Mouse (Mus musculus): ENCODE results near the gene Zfp568.

Zfp568 gene

GRCm38 (mm10) chr7:30044354-30044753 is 60.6 kb downstream of the Zfp568 start:
- H3K36me3 ChIP-seq (ENCODE audit: insufficient read depth, low read length): peaks cover 25% of the 10 kb centered on the region
- H3K9me3 ChIP-seq (ENCODE audit: low read length): no peaks in the 10 kb centered on the region
- H3K4me1 ChIP-seq (replicated peaks; ENCODE audit: low read depth, low read length): peaks cover 7% of the 10 kb centered on the region
- TF ChIP-seq POU5F1 (IDR thresholded peaks at IDR 0.05; ENCODE audit: borderline replicate concordance, low read length): no peak
- TF ChIP-seq NANOG (IDR thresholded peaks at IDR 0.05; ENCODE audit: borderline replicate concordance, low read length): no peak
- TF ChIP-seq CTCF (conservative IDR thresholded peaks at IDR 0.05; ENCODE audit: low read length): no peak
- no peak overlapping the region for H3K4me3 ChIP-seq (replicated peaks; ENCODE audit: low read length)
- no peaks in the 10 kb centered on the region for H3K27me3 ChIP-seq (ENCODE audit: insufficient read depth, low read length)

- no peak overlapping the region for H3K4me3 ChIP-seq (replicated peaks; ENCODE audit: low read length)
- TF ChIP-seq POU5F1 (IDR thresholded peaks at IDR 0.05; ENCODE audit: borderline replicate concordance, low read length): no peak
- TF ChIP-seq CTCF (conservative IDR thresholded peaks at IDR 0.05; ENCODE audit: low read length): no peak
- TF ChIP-seq NANOG (IDR thresholded peaks at IDR 0.05; ENCODE audit: borderline replicate concordance, low read length): no peak
- H3K27me3 ChIP-seq (ENCODE audit: insufficient read depth, low read length): no peaks in the 10 kb centered on the region
- H3K9me3 ChIP-seq (ENCODE audit: low read length): no peaks in the 10 kb centered on the region
- H3K36me3 ChIP-seq (ENCODE audit: insufficient read depth, low read length): peaks cover 13% of the 10 kb centered on the region
- H3K4me1 ChIP-seq (replicated peaks; ENCODE audit: low read depth, low read length): peaks cover 14% of the 10 kb centered on the region
Measured at GRCm38 (mm10) chr7:30048126-30048525, 64.4 kb downstream of the Zfp568 start.

- no peaks in the 10 kb centered on the region for H3K27me3 ChIP-seq (ENCODE audit: insufficient read depth, low read length)
- TF ChIP-seq POU5F1 (IDR thresholded peaks at IDR 0.05; ENCODE audit: borderline replicate concordance, low read length) (no peak), CTCF (conservative IDR thresholded peaks at IDR 0.05; ENCODE audit: low read length) (no peak), NANOG (IDR thresholded peaks at IDR 0.05; ENCODE audit: borderline replicate concordance, low read length) (no peak)
Measured at GRCm38 (mm10) chr7:30050882-30051548, 67.3 kb downstream of the Zfp568 start, which contains the start of gene Zfp14. TSS of gene Zfp14 (minus strand) at chr7:30051380.

GRCm38 (mm10) chr7:30053591-30053990 is 69.8 kb downstream of the Zfp568 start:
- Histone ChIP-seq H3K27me3 (ENCODE audit: insufficient read depth, low read length) (no peaks in the 10 kb centered on the region), H3K9me3 (ENCODE audit: low read length) (no peaks in the 10 kb centered on the region), H3K4me3 (replicated peaks; ENCODE audit: low read length) (no peak overlapping the region), H3K4me1 (replicated peaks; ENCODE audit: low read depth, low read length) (peaks cover 17% of the 10 kb centered on the region), H3K36me3 (ENCODE audit: insufficient read depth, low read length) (peaks cover 30% of the 10 kb centered on the region)
- no peak for TF ChIP-seq NANOG (IDR thresholded peaks at IDR 0.05; ENCODE audit: borderline replicate concordance, low read length)

More at GRCm38 (mm10) chr7:30050882-30051548, 67.3 kb downstream of the Zfp568 start, which contains the start of gene Zfp14:
- peaks cover 9% of the 10 kb centered on the region for H3K36me3 ChIP-seq (ENCODE audit: insufficient read depth, low read length)
- peak within 1 kb of the TSS; percentile 88 for H3K4me3 ChIP-seq (replicated peaks; ENCODE audit: low read length)
- H3K4me1 ChIP-seq (replicated peaks; ENCODE audit: low read depth, low read length): peaks cover 17% of the 10 kb centered on the region
- no peaks in the 10 kb centered on the region for H3K9me3 ChIP-seq (ENCODE audit: low read length)

GRCm38 (mm10) chr7:30060341-30060740 is 76.6 kb downstream of the Zfp568 start:
- no peak for TF ChIP-seq NANOG (IDR thresholded peaks at IDR 0.05; ENCODE audit: borderline replicate concordance, low read length)
- no peak for TF ChIP-seq POU5F1 (IDR thresholded peaks at IDR 0.05; ENCODE audit: borderline replicate concordance, low read length)
- no peak for TF ChIP-seq CTCF (conservative IDR thresholded peaks at IDR 0.05; ENCODE audit: low read length)

GRCm38 (mm10) chr7:30062478-30062877 is 78.7 kb downstream of the Zfp568 start:
- Histone ChIP-seq H3K4me1 (replicated peaks; ENCODE audit: low read depth, low read length) (peaks cover 21% of the 10 kb centered on the region), H3K9me3 (ENCODE audit: low read length) (peaks cover 5% of the 10 kb centered on the region; the same call in 1 of the 2 replicates), H3K4me3 (replicated peaks; ENCODE audit: low read length) (peak overlapping the region; percentile 18; the same call in 1 of the 2 replicates), H3K36me3 (ENCODE audit: insufficient read depth, low read length) (peaks cover 68% of the 10 kb centered on the region), H3K27me3 (ENCODE audit: insufficient read depth, low read length) (no peaks in the 10 kb centered on the region)
- no peak for TF ChIP-seq NANOG (IDR thresholded peaks at IDR 0.05; ENCODE audit: borderline replicate concordance, low read length)
- TF ChIP-seq CTCF (conservative IDR thresholded peaks at IDR 0.05; ENCODE audit: low read length): peak; percentile 95

More at GRCm38 (mm10) chr7:30060341-30060740, 76.6 kb downstream of the Zfp568 start:
- Histone ChIP-seq H3K9me3 (ENCODE audit: low read length) (peaks cover 5% of the 10 kb centered on the region; the same call in 1 of the 2 replicates), H3K4me3 (replicated peaks; ENCODE audit: low read length) (no peak overlapping the region), H3K36me3 (ENCODE audit: insufficient read depth, low read length) (peaks cover 74% of the 10 kb centered on the region), H3K4me1 (replicated peaks; ENCODE audit: low read depth, low read length) (peaks cover 20% of the 10 kb centered on the region), H3K27me3 (ENCODE audit: insufficient read depth, low read length) (no peaks in the 10 kb centered on the region)

GRCm38 (mm10) chr7:30064622-30065021 is 80.9 kb downstream of the Zfp568 start:
- TF ChIP-seq NANOG (IDR thresholded peaks at IDR 0.05; ENCODE audit: borderline replicate concordance, low read length): no peak
- peak; percentile 71 for TF ChIP-seq CTCF (conservative IDR thresholded peaks at IDR 0.05; ENCODE audit: low read length)
- no peaks in the 10 kb centered on the region for H3K27me3 ChIP-seq (ENCODE audit: insufficient read depth, low read length)

GRCm38 (mm10) chr7:30072146-30073028 is 88.6 kb downstream of the Zfp568 start, which contains the start of gene Zfp82:
TSS of gene Zfp82 (minus strand) at chr7:30072900.
- TF ChIP-seq CTCF (conservative IDR thresholded peaks at IDR 0.05; ENCODE audit: low read length) (no peak), POU5F1 (IDR thresholded peaks at IDR 0.05; ENCODE audit: borderline replicate concordance, low read length) (no peak), NANOG (IDR thresholded peaks at IDR 0.05; ENCODE audit: borderline replicate concordance, low read length) (no peak)
- peak within 1 kb of the TSS; percentile 96 for H3K4me3 ChIP-seq (replicated peaks; ENCODE audit: low read length)

More at GRCm38 (mm10) chr7:30064622-30065021, 80.9 kb downstream of the Zfp568 start:
- H3K4me3 ChIP-seq (replicated peaks; ENCODE audit: low read length): no peak overlapping the region
- H3K36me3 ChIP-seq (ENCODE audit: insufficient read depth, low read length): peaks cover 68% of the 10 kb centered on the region
- H3K4me1 ChIP-seq (replicated peaks; ENCODE audit: low read depth, low read length): peaks cover 21% of the 10 kb centered on the region
- H3K9me3 ChIP-seq (ENCODE audit: low read length): peaks cover under 1% of the 10 kb centered on the region; the same call in 1 of the 2 replicates

More at GRCm38 (mm10) chr7:30072146-30073028, 88.6 kb downstream of the Zfp568 start, which contains the start of gene Zfp82:
- Histone ChIP-seq H3K27me3 (ENCODE audit: insufficient read depth, low read length) (no peaks in the 10 kb centered on the region), H3K36me3 (ENCODE audit: insufficient read depth, low read length) (peaks cover 51% of the 10 kb centered on the region), H3K4me1 (replicated peaks; ENCODE audit: low read depth, low read length) (peaks cover 12% of the 10 kb centered on the region), H3K9me3 (ENCODE audit: low read length) (no peaks in the 10 kb centered on the region)

All from E14TG2a.4 (cell line).